Mouse (Mus musculus): ENCODE results near the gene Tspear.

DNA sequence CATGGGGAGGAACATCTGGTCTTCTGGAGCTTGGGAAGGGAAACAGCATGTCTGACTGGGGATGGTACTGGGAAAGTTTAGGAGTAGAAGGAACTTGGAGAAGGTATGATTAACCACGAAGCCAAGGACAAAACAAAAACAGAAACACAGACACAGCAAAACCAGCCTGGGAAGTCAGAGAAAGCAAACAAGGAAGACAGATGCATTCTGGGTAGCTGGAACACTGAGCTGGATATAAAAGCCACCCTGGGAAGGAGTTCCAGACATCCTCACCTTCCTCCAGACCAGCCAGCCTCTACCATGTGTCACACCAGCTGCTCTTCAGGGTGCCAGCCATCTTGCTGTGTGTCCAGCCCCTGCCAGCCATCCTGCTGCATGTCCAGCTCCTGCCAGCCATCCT lies 29.1 kb downstream of the Tspear start, which contains the start of gene Gm10142:
- TF ChIP-seq CTCF (IDR thresholded peaks at IDR 0.05; ENCODE audit: low read depth, low read length), result no peak
- no peak for TF ChIP-seq POLR2A (IDR thresholded peaks at IDR 0.05; ENCODE audit: borderline replicate concordance, low read depth, low read length)
